Mouse (Mus musculus): ENCODE measurements around the gene Tbx21.

Gene Tbx21

DNA sequence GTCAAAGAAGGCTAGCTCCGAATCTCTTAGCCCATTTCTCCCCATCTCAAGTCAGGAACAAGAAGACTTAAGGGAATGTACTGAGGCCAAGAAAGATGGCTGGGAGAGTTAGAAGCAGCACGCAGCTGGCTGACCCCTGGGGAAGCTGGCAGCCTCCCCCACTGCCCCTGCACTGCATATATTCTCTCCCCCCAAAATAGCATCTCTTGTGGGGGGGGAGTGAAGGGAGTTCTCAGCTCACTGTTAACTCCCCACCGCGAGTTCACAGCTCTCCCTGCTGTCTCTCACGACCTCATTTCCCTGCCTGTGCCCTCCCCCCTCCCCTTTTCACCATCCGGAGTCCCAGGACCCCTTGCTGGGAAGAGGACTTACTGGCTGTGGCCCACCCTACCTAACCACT lies 17.1 kb upstream of the Tbx21 start:
- DNase-seq (ENCODE audit: low spot score in 2 of 2), result no peak

DNA sequence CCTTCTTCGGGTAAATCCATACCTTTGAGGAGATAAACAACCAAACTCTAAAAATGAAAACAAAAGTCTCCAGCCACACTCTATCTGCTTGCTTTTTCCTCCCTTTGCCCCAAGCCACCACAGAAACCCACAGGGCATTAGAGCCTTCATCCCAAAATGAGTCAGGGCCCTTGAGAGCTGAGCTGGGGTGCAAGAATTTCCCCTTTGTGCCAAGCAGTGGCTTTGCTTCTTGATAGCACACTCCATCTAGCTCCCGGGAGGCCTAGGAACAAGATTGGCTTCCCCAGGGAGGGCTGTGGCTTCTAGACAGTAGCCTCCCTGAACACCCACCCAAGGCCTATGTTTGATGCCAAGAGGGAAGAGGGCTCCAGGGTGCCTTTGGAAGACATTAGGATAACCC lies 16.6 kb upstream of the Tbx21 start:
- no peak for DNase-seq (ENCODE audit: low spot score in 2 of 2)

DNA sequence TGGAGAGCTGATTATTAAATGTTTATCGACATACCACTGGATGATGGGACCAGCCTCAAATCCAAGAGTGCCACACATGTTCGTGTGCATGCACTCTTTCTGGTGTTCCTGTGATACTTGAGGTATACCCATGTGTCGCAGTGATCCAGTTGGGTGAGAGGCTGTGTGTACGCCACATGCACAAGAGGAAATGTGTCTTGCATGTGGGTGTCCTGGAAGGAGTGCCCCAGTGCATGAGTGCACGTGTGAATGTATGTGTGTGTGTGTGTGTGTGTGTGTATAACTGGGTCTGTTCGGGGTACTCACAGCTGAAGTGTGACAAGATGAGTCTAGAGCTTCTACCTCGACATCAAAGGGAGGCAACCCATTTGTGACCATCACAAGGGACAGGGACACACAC lies 15.2 kb upstream of the Tbx21 start:
- no peak for DNase-seq (ENCODE audit: low spot score in 2 of 2)

DNA sequence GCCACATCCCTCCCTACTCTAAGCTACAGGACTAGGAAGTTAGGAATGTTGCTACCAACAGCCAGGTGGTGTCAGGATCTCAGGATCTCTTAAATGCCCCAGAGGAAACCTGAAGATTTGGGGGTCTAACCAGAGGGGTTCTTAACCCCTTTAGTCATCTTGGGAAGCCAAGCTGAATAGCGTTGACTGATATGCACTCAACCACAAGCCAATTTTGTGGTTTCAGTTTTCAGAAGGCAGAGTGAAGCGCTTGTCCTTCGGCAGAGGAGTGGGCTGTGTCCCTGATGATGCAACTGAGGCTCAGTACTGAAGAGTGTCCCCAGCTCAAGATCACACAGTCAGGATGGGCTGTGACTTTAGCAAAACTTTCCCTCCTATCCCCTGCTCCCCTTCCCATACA lies 13.8 kb upstream of the Tbx21 start:
- no peak for DNase-seq (ENCODE audit: low spot score in 2 of 2)

DNA sequence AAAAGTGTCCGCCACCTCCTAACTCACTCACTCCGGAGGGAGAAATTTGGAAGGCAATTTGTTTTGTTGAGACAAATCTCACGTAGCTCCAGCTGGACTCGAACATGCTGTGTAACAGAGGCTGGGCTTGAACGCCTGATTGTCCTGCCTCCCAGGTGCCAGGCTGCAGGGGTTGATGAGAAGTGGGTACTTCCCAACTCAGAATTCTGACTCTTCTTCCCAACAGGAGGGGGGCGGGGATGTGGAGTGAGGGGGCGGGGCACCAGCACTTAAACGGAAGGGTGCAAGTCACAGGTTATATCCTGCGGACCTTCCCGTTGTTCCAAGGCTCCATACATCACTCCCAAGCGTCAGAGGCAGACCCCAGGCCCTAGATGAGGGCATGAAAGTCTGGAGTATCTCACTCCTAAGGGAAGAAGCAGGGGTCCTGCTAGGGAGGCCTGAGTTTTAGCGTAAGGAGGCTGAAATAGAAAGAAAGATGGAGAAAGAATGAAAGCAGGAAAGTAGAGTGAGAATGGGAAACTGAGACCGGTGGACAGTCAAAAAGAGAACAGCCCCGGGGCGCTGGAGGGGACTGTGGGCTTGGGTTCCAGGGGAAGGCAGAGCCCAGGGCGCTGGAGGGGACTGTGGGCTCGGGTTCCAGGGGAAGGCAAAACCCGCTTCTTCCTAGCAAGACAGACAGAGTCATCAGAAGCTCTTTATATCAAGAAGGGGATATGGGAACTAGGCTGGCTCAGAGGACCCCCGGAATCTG lies 12.5 kb upstream of the Tbx21 start:
- DNase-seq (ENCODE audit: low spot score in 2 of 2), result no peak

DNA sequence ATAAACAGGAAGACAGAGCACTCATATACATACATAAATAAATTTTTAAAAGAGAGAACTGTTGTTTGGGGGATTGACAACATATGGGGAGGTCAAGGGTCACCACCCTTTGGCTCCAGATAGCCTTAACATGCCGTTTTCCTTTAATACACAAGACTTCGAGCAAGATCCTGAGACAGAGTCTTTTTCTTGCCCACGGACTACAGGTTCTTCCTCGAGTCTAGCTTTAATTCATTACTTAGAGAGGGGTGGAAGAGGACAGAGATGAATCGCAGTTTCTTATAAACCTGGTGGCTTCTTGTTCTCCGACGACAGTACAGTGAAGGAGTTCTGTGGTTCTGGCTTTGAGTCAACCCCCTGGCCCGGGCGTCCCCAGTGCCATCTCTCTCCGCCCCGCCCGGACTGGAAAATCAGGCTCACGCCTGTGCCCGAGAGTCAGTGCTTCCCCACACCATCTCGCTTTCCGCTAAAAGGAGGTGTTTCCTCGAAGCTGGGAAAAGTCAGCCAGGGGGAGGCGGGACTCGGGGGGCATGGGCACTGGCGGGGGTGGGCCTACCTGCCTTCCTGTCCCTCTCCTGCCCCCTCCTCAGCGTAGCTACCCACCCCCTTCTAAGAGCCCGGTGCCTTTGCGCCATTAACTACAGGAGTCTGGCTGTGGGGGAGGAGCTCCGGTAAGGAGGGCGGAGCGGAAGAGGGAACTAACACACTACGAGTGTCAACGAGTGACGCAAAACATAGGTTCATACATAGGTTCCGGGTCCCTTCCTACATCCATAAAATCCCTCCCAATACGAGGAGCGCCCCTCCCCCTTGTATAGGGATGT lies 11.7 kb upstream of the Tbx21 start:
- peak; percentile 42 to 48 for DNase-seq (ENCODE audit: low spot score in 2 of 2)

DNA sequence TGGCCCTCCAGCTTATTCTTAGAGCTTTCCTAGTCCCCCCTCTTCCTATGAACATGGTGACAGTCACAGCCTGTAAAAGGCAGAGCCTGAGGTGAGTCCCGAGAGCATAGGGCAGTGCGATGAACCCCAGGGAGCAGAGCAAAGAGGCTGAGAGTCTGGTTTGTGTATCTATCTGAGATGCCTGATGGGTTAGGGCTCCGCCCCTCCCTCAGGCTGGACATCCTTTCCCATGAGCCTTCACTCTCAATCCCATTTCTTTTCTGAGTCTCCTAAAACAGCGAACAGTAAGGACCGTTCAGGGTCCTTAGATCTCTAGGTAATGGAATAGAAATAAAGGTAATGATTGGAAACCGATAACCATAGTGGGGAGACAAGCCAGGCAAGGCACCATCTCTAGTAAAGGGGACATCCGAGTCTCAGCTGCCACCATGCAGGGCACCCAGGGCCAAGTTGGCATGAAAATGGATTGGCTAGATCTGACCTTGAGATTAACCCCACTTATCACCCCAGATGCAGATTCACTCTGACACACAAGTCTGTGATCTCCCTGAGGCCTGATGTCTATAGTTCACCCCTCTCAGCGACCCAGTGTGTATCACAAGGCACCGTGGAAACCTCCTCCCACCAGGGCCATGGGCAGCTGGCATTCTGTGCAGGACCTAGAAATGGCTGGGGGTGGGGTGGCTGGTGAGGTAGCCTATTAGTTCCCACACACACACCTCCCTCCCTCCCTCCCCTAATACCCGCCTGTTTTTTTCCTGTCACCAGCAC lies 9.3 kb upstream of the Tbx21 start:
- DNase-seq (ENCODE audit: low spot score in 2 of 2), result no peak

DNA sequence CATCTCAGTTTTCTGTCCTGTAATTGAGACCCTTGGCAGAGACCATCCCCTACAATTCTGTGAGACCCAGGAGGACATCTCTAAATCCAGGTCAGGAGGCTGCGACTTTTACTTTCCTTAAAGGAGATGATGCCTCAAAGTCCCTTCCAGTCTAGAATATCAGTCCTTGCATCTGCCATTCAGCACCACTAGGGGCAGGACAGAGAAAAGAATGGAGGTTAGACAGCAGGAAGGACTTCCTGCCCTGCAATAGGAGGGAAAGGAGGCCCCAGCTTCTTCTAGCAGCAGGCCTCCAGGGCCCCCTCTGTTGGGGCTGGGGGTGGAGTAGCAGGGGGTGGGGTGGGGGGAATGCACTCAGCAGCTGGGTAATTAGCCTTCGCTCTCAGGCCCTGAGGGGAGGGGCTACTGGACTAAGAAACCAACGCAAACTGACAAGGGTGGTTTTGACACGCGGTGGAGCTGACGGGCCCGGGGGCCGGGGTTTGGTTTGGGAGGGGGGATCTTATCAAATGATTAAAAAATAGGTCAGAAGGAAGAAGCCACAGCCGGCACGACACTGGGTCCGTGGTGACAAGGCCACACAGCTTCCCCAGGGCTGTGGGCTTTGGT lies 8.3 kb upstream of the Tbx21 start:
- no peak for DNase-seq (ENCODE audit: low spot score in 2 of 2)

DNA sequence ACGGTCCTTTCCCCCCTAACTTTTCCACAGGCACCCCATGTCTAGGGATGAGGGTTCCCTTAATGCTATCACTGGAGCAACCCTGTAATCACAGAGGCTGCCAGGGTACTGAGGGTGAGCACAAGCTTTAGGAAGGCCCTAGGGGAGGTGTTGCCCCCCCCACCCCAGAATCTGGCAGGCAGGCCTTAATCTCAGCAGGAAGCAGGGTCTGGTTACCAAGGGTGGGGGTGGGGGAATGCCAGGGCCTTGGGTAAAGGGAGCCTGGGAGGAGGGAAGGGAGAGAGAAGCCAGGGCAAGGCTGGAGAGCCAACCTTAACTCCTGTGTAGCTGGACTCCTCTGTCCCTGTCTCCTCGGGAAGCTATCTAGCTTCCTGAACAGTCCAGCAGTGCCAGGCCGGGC lies 5.5 kb upstream of the Tbx21 start:
- no peak for DNase-seq (ENCODE audit: low spot score in 2 of 2)

DNA sequence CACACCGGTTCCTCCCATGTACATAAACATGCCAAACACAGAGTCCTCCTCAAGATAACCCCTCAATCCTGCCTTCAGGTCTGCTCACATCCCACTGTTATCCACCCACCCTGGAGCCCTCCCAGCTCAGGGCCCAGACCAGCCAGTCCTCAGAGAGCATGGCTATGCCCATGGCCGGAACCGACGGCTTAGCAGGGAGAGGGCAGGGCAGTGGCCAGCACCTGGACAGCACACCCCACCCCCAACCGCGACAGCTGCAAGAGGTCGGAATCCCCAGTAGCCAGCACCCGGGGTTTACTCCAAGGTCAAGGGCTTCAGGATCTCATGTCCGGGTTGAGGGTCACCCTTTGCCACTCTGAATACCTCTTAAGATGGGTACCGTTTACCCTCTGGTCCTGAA lies 5.1 kb upstream of the Tbx21 start:
- DNase-seq (ENCODE audit: low spot score in 2 of 2), result no peak

DNA sequence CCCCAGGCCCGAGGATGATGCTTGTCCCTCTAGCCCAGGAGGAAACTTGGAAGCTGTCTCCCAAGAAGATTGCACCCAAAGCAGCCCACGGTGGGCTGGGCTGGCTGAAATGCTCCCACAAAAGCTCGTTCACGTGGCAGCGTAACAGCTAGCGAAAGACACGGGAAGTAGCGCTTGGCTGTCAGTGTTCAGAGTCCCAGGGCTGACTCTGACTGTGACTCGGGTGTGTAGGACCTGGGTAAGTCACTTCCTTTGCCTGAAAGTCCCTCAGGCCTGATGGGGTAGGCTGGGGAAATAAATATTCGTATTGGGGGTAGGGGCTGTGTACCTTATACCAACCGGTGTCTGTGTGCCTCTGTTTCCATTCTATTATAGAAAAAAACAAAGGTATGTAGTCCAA lies 666 bp upstream of the Tbx21 start:
- DNase-seq (ENCODE audit: low spot score in 2 of 2), result no peak

DNA sequence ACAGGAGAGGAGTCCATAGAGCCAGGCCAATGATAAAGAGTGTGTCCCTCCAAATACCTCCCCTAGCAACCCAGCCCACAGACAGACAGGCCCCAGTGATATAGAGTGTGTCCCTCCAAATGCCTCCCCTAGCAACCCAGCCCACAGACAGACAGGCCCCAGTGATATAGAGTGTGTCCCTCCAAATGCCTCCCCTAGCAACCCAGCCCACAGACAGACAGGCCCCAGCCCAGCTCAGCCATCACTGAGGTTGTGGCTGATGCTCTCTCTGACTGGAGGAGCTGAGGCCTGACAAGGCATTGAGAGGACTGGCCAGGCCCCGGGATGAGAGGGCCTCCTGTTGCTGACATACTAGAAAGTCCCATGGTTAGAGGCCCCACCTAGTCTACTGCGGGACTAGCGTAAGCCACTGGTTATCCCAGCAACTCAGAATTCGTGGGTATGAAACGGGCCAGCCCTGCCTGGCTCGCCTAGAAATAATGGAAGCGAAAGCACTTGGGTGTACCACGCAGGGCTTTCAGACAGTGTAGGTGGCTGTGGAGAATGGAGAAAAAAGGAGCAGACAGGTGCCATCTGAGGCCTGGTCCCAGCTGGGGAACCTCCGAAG lies 2.5 kb downstream of the Tbx21 start:
- DNase-seq (ENCODE audit: low spot score in 2 of 2), result no peak

DNA sequence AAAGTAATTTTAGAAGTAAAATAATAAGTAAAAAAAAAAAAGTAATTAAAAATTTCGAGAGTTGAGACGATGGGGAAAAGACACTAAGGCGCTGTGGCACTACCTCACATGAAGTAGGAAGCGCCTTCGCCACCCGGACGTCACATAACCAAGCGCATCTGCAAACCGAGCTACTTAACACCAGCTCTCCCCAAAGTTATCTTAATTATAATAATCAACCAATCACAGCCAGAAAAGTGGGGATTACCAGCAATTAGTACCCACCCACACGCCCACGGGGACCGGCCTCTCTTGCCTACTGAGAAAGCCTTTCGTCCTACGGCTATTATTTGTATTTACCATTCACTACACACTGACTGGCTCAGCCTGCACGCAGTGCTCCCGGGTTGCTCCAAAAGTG lies 6.2 kb downstream of the Tbx21 start:
- DNase-seq (ENCODE audit: low spot score in 2 of 2), result no peak

DNA sequence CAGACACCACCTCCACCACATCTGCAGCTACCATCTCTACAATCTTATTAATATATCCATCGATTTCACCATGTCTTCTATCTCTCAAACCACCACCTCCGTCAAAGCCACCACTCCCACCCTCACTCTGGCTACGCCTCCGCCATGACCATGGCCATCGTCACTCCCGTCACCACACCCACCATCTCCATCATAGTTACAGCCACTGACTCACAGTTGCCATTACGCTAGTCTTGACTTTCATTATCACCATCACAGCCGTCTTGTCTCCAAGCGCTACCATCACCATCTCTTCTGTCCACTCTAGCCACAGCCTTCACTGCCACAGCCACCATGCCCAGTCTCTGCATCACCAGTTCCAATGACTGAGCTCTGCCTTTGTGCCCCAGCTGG lies 11.0 kb downstream of the Tbx21 start:
- DNase-seq (ENCODE audit: low spot score in 2 of 2), result no peak

DNA sequence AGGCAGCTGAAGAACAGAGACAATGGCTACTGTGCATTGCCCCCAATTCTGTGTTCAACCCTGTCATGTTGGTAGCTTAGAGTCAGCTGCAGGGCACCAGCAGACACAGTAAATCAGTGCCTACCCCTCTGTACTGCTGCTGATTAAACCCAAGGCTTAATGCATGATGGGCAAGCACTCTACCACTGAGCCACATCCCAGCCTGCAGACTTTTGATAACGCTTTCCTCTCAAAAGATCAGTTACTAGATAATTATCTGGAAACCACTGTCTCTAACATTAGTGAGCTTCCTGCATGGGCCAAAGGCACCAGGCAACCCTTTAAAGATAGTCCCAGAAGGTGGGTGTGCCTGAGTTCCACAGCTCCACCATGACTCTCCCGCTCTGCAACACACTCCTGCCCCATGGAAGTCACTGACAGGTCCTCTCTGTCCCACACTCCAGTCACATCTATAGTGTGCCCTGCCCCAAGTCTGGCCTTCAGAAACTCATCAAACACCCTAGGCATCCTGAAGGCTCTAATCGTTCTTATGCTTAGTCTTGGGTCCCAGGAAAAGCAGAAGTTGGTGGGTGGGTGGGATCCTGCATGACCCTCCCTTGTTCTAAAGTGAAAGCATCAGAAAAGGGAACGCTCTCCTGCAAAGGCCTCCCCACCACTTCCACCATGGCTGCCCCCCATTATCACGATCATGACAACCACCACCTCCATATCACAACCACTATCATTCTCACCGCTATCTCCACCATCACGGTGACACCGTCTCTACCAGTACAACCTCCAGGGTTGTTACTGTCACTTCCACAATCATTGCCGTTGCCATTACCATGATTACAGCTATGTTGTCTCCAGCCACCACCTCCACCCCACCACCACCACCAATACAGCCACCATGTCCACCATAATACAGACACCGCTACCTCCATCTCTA lies 11.7 kb downstream of the Tbx21 start:
- no peak for DNase-seq (ENCODE audit: low spot score in 2 of 2)

DNA sequence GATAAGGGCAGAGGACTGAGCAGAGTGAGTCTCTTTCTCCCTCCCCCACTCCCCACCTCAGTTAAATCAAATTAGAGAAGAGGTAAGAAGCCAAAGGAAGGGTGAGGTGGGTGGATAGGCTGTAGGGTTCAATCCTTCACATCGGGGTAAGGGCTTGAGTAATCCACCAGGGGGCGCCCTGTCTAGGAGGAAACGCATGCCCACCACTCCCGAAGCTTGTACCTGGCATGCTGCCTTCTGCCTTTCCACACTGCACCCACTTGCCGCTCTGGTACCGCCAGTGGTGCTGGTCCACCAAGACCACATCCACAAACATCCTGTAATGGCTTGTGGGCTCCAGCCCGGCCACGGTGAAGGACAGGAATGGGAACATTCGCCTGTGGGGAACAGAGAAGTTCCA lies 13.4 kb downstream of the Tbx21 start:
- DNase-seq (ENCODE audit: low spot score in 2 of 2), result peak; percentile 48 to 90

DNA sequence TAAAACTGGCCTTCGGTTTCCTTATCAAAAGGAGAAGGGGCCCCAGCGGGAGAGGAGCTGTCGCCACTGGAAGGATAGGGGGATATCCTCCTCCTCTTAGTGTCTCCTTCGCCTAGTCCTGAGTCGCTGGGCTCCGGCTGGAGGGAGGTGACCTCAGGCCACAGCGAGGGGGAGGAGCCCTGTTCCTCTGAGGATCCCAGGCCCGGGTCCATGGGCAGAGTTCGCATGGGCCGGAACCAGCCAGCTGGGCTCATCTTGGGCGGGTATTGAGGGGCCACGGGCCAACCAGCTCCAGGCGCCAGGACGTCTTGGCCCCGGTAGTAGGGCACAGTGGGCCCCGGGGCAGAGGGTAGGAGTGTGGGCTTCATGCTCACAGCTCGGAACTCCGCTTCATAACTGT lies 16.3 kb downstream of the Tbx21 start:
- DNase-seq (ENCODE audit: low spot score in 2 of 2), result no peak

DNA sequence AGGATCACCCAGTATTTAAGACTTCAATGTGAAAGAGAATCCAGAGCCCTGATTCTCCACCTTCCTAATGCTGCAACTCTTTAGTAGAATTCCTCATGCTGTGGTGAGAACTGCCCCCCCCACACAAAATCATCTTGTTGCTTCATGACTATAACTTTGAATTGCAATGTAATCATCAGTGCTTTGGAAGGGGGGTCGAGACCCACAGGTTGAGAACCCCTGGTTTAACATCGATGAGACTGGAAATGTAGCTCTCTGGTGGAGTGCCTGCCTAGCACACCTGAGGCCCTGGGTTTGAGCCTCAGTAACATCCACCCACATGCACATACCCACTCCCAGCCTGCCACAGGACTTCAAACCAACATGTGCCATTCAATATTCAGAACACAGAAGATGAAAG lies 20.5 kb downstream of the Tbx21 start:
- DNase-seq (ENCODE audit: low spot score in 2 of 2), result no peak

DNA sequence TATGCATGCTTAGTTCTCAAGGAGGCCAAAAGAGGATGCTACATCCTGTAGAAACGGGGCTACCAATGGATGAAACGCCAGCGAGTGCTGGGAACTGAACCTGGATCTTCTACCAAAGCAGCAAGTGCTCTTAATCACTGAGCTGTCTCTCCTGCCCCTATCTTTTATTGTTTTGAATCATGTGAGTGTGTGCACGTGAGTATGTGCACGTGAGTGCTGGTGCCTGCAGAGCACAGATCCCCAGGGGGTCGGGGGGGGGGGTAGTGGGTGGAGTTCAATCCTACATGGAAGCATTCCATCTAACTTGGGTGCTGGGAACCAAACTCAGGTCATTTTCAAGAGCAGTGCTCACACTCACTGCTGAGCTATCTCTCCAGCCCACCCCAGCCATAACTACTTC lies 28.8 kb downstream of the Tbx21 start:
- no peak for DNase-seq (ENCODE audit: low spot score in 2 of 2)

DNA sequence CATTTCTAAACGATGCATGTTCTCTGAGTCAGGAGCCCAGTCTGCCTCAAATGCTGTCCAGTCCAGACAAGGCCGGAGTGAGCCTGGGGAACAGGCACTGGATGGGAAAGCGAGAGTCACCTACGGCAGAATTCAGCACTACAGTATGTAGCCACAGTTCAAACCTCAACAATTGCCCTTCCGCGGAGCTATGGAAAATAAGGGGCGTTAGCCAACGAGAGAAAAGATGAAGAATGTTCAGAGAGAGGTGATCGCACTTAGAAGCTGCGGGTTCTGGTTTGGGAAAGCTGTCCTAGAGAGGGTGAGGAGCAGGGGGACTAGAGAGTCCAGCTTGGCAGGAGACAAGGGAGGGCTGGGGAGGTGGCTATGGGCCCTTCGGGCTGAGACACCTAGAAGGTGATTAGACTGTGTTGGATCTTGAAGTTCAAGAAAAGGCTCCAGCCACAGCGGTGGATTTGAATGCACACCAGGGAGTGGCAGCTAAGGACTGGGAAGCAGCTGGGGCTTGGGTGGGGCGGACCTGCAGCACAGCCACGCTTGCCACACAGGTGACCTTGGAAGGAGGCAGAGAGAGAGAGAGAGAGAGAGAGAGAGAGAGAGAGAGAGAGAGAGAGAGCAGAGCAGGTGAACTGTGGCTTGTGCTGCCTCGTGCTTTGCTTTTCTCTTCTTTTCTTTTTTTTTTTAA lies 30.2 kb downstream of the Tbx21 start:
- DNase-seq (ENCODE audit: low spot score in 2 of 2), result no peak
